Mouse (Mus musculus): Measurements from ENCODE around the gene Mcrip1. TPM values are rescaled to one million over a fixed set of nuclear protein-coding genes. Genes with fewer than 3 reads are reported as not detected.
"Not testable (repeated sequence)": the region's sequence is repeated elsewhere in the genome, so short reads cannot be mapped to it uniquely, and the experiment has no call there.

Gene Mcrip1
- polyA plus RNA-seq, 1 experiment = 79.9 TPM

- no peak for DNase-seq (ENCODE audit: low read depth in 1 of 2, low spot score in 2 of 2)
- WGBS = 96% methylated on average over 6 of the region's 6 CpGs
- no peak overlapping the region for H3K27ac ChIP-seq (ENCODE audit: insufficient read depth, low read length)
These were observed 18.8 kb upstream of the Mcrip1 start for GRCm38 (mm10) chr11:120568324-120568723.

GRCm38 (mm10) chr11:120565114-120565513 is 15.6 kb upstream of the Mcrip1 start:
- Histone ChIP-seq H3K36me3 (ENCODE audit: control insufficient read depth, insufficient read depth, low read length) (peaks cover 74% of the 10 kb centered on the region), H3K4me3 (ENCODE audit: extremely low read depth, insufficient read depth, insufficient read length) (no peak overlapping the region), H3K27me3 (ENCODE audit: control insufficient read depth, insufficient read depth, low read length) (no peaks in the 10 kb centered on the region), H3K4me1 (ENCODE audit: control insufficient read depth, insufficient read depth, insufficient read length) (no peaks in the 10 kb centered on the region), H3K27ac (ENCODE audit: insufficient read depth, low read length) (no peak overlapping the region)
- no peak for DNase-seq (ENCODE audit: low read depth in 1 of 2, low spot score in 2 of 2)
- WGBS = 90% methylated on average over 9 of the region's 9 CpGs
- TF ChIP-seq POLR2A (IDR thresholded peaks at IDR 0.05; ENCODE audit: low read depth, low read length) (no peak), CTCF (IDR thresholded peaks at IDR 0.05; ENCODE audit: extremely low read depth, insufficient read depth, insufficient read length, insufficient replicate concordance) (no peak)

More at GRCm38 (mm10) chr11:120568324-120568723, 18.8 kb upstream of the Mcrip1 start:
- H3K36me3 ChIP-seq (ENCODE audit: control insufficient read depth, insufficient read depth, low read length) = peaks cover 49% of the 10 kb centered on the region
- peaks cover 9% of the 10 kb centered on the region; the same call in 1 of the 2 replicates for H3K4me1 ChIP-seq (ENCODE audit: control insufficient read depth, insufficient read depth, insufficient read length)
- no peaks in the 10 kb centered on the region for H3K27me3 ChIP-seq (ENCODE audit: control insufficient read depth, insufficient read depth, low read length)
- TF ChIP-seq POLR2A (IDR thresholded peaks at IDR 0.05; ENCODE audit: low read depth, low read length) = no peak
- TF ChIP-seq CTCF (IDR thresholded peaks at IDR 0.05; ENCODE audit: extremely low read depth, insufficient read depth, insufficient read length, insufficient replicate concordance) = no peak
- H3K4me3 ChIP-seq (ENCODE audit: extremely low read depth, insufficient read depth, insufficient read length) = no peak overlapping the region

GRCm38 (mm10) chr11:120562949-120563348 is 13.4 kb upstream of the Mcrip1 start:
- H3K36me3 ChIP-seq (ENCODE audit: control insufficient read depth, insufficient read depth, low read length) = peaks cover 65% of the 10 kb centered on the region
- TF ChIP-seq CTCF (IDR thresholded peaks at IDR 0.05; ENCODE audit: extremely low read depth, insufficient read depth, insufficient read length, insufficient replicate concordance) = no peak
- TF ChIP-seq POLR2A (IDR thresholded peaks at IDR 0.05; ENCODE audit: low read depth, low read length) = no peak
- no peak for DNase-seq (ENCODE audit: low read depth in 1 of 2, low spot score in 2 of 2)
- WGBS = 94% methylated on average over 13 of the region's 13 CpGs
- H3K4me3 ChIP-seq (ENCODE audit: extremely low read depth, insufficient read depth, insufficient read length) = no peak overlapping the region
- H3K4me1 ChIP-seq (ENCODE audit: control insufficient read depth, insufficient read depth, insufficient read length) = no peaks in the 10 kb centered on the region
- H3K27ac ChIP-seq (ENCODE audit: insufficient read depth, low read length) = no peak overlapping the region
- no peaks in the 10 kb centered on the region for H3K27me3 ChIP-seq (ENCODE audit: control insufficient read depth, insufficient read depth, low read length)

DNA sequence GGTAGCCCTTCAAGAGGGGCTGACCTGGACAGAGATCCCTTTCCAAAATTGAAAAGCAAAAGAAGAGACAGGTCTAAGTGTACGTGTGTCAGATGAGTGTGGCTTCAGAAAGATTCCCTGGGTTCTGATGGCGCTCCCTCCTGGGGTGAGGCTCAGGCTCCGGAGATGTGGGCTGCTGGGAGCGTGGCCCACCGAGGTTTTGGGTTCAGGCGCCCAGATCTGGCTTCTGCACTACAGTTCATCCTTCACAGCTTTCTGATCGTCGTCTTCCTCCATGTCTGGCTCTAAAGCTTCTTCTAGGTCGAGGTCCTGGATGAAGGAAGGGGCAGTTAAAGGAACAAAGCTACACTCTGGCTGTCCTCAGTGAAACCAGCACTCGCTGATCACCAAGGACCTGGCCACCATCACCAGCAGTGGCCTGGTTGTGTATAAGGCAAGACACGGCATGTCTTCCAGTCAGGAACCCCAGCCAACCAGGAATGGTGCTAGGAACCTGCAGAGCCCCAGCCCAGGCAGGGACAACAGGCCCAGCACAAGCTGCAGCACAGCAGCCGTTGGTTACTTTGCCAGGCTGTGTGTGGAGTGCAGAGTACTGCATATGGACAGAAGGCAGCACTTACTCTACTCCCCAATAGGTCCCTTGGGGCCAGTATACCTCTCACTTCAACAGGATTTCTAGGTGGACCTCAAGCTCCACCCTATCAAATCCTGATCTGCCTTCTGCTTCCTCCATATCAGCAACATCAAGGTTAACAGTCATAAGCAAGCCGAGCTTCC is 11.6 kb upstream of the Mcrip1 start:
- 92% methylated on average over 13 of the region's 13 CpGs for WGBS
- Histone ChIP-seq H3K27ac (ENCODE audit: insufficient read depth, low read length) (no peak overlapping the region), H3K27me3 (ENCODE audit: control insufficient read depth, insufficient read depth, low read length) (no peaks in the 10 kb centered on the region), H3K36me3 (ENCODE audit: control insufficient read depth, insufficient read depth, low read length) (peaks cover 52% of the 10 kb centered on the region), H3K4me3 (ENCODE audit: extremely low read depth, insufficient read depth, insufficient read length) (no peak overlapping the region), H3K4me1 (ENCODE audit: control insufficient read depth, insufficient read depth, insufficient read length) (no peaks in the 10 kb centered on the region)
- TF ChIP-seq CTCF (IDR thresholded peaks at IDR 0.05; ENCODE audit: extremely low read depth, insufficient read depth, insufficient read length, insufficient replicate concordance) = no peak
- DNase-seq (ENCODE audit: low read depth in 1 of 2, low spot score in 2 of 2) = no peak

DNA sequence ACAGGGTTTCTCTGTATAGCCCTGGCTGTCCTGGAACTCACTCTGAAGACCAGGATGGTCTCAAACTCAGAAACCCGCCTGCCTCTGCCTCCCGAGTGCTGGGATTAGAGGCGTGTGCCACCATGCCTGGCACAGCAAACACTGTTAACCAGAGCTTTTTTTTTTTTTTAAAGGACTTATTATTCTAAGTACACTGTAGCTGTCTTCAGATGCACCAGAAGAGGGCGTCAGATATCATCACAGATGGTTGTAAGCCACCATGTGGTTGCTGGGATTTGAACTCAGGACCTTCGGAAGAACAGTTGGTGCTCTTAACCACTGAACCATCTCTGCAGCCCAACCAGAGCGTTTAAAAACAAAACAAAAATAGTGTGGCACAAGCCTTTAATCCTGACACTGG is 9.3 kb upstream of the Mcrip1 start:
- WGBS = 92% methylated on average over 6 of the region's 6 CpGs

DNA sequence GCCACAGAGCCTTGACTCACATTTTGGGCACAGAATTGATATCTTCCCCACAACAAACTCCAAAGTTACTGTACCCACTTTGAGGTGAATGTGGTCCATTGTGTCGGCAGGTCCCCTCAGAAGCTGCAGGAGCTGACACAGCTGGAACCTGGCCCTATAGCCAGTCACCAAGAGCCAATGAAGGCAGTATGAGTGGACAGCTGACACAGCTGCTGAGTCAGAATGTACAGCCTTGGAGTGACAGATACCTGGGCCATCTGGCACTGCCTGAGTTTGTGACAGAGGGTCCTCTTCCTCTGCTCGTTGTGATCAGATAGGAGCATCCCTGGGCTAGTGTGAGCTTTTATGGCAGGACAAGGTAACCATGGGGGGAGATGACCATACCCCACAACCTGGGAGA is 5.7 kb upstream of the Mcrip1 start:
- DNase-seq (ENCODE audit: low read depth in 1 of 2, low spot score in 2 of 2) = no peak
- TF ChIP-seq CTCF (IDR thresholded peaks at IDR 0.05; ENCODE audit: extremely low read depth, insufficient read depth, insufficient read length, insufficient replicate concordance) (no peak), POLR2A (IDR thresholded peaks at IDR 0.05; ENCODE audit: low read depth, low read length) (no peak)
- Histone ChIP-seq H3K27me3 (ENCODE audit: control insufficient read depth, insufficient read depth, low read length) (no peaks in the 10 kb centered on the region), H3K27ac (ENCODE audit: insufficient read depth, low read length) (no peak overlapping the region), H3K4me3 (ENCODE audit: extremely low read depth, insufficient read depth, insufficient read length) (no peak overlapping the region), H3K36me3 (ENCODE audit: control insufficient read depth, insufficient read depth, low read length) (peaks cover 3% of the 10 kb centered on the region), H3K4me1 (ENCODE audit: control insufficient read depth, insufficient read depth, insufficient read length) (peaks cover under 1% of the 10 kb centered on the region; the same call in 1 of the 2 replicates)
- WGBS = 63% methylated on average over 2 of the region's 2 CpGs

More for the DNA sequence above, 9.3 kb upstream of the Mcrip1 start:
- H3K4me3 ChIP-seq (ENCODE audit: extremely low read depth, insufficient read depth, insufficient read length); H3K4me1 ChIP-seq (ENCODE audit: control insufficient read depth, insufficient read depth, insufficient read length); H3K27me3 ChIP-seq (ENCODE audit: control insufficient read depth, insufficient read depth, low read length); DNase-seq (ENCODE audit: low read depth in 1 of 2, low spot score in 2 of 2); H3K27ac ChIP-seq (ENCODE audit: insufficient read depth, low read length): not testable (repeated sequence)
- H3K36me3 ChIP-seq (ENCODE audit: control insufficient read depth, insufficient read depth, low read length) = peaks cover 36% of the 10 kb centered on the region

- no peak for TF ChIP-seq POLR2A (IDR thresholded peaks at IDR 0.05; ENCODE audit: low read depth, low read length)
- TF ChIP-seq CTCF (IDR thresholded peaks at IDR 0.05; ENCODE audit: extremely low read depth, insufficient read depth, insufficient read length, insufficient replicate concordance) = no peak
- WGBS = 91% methylated on average over 7 of the region's 7 CpGs
- Histone ChIP-seq H3K4me1 (ENCODE audit: control insufficient read depth, insufficient read depth, insufficient read length) (peaks cover 4% of the 10 kb centered on the region; the same call in 1 of the 2 replicates), H3K27me3 (ENCODE audit: control insufficient read depth, insufficient read depth, low read length) (no peaks in the 10 kb centered on the region), H3K36me3 (ENCODE audit: control insufficient read depth, insufficient read depth, low read length) (no peaks in the 10 kb centered on the region; the same call in 1 of the 2 replicates), H3K27ac (ENCODE audit: insufficient read depth, low read length) (no peak overlapping the region), H3K4me3 (ENCODE audit: extremely low read depth, insufficient read depth, insufficient read length) (no peak overlapping the region)
- no peak for DNase-seq (ENCODE audit: low read depth in 1 of 2, low spot score in 2 of 2)
These were observed 5.3 kb upstream of the Mcrip1 start for GRCm38 (mm10) chr11:120554834-120555233.
